Mouse (Mus musculus) gastrocnemius, postnatal 4 days (tissue): ENCODE measurements around the gene Gm14435. TPM values are rescaled to one million over a fixed set of nuclear protein-coding genes. Genes with fewer than 3 reads are reported as not detected.
"Not testable (repeated sequence)": the region's sequence is repeated elsewhere in the genome, so short reads cannot be mapped to it uniquely, and the experiment has no call there.

Experiments
- DNase-seq, 2 experiments: peaks; one replicate each; pipeline ENCODE4 v3.0.0; 2021 to 2022; ENCODE audit warnings: low spot score in 2 of 2, mixed read lengths in 2 of 2
- long read RNA-seq, 2 experiments: library from polyadenylated mRNA; stranded (forward); transcript quantifications; one replicate each; pipeline ENCODE4 v2.0.0; 2021
- total RNA-seq, 2 experiments: library from RNA; stranded (reverse); gene quantifications; 2 replicates each; pipeline ENCODE4 v1.2.3; 2021

The Gm14435 gene
- total RNA-seq, result 1 to 10 TPM; 6.0 to 9.1 TPM
- long read RNA-seq, experiment 1, partial matches to known transcripts, result 0 of 5 reads
- long read RNA-seq, experiment 1, other reads (novel, unspliced or antisense), result 1 of 5 reads
- long read RNA-seq, experiment 2, partial matches to known transcripts, result 0 of 1 reads
- long read RNA-seq, experiment 2, other reads (novel, unspliced or antisense), result 0 of 1 reads

GRCm38 (mm10) chr2:176423294-176423693, at the start of gene Gm14435:
Gene Gm14435, plus strand, starts transcription at chr2:176423594.
- DNase-seq, result not testable (repeated sequence)

Other genes with a start within 250 kb of the Gm14435 start
- gene 2210418O10Rik, start 197.0 kb upstream of the Gm14435 start, total RNA-seq, result 1 to 10 TPM; 1.5 to 2.0 TPM
- gene Gm11009, start 104.1 kb upstream of the Gm14435 start, total RNA-seq, result not detected
- not detected for gene Gm14434, start 63.2 kb downstream of the Gm14435 start, total RNA-seq
- not detected for gene Zfp967, start 97.5 kb downstream of the Gm14435 start, total RNA-seq
- gene Gm14308, start 212.8 kb downstream of the Gm14435 start, total RNA-seq, result 1 to 10 TPM; 1.0 to 4.2 TPM
- gene Zfp973, start 246.9 kb downstream of the Gm14435 start, total RNA-seq, result 1 to 10 TPM; 7.5 TPM